Mouse (Mus musculus) intestine, embryonic 15.5 days (tissue): ENCODE measurements around the gene Foxo1. TPM values are rescaled to one million over a fixed set of nuclear protein-coding genes. Genes with fewer than 3 reads are reported as not detected.

Source experiments
- ATAC-seq: fragments of 200-750 bp; cut with Nextera tagmentation; 2 replicates; pipeline ENCODE4 v1.8.0; 2017; ENCODE audit warnings: moderate TSS enrichment, moderate library complexity
- H3K27ac ChIP-seq: fragments of 300-500 bp; sonication (generic); 2 replicates; pipeline ENCODE4 v1.5.1; 2015; ENCODE audit warnings: mild to moderate bottlenecking, inconsistent platforms
- H3K27me3 ChIP-seq: fragments of 300-500 bp; sonication (generic); replicated peaks from 2 replicates; pipeline ENCODE4 v1.6.1; 2015; ENCODE audit warnings: inconsistent platforms
- H3K36me3 ChIP-seq: fragments of 300-500 bp; sonication (generic); 2 replicates; pipeline ENCODE4 v1.6.1; 2015; ENCODE audit warnings: inconsistent platforms
- H3K4me1 ChIP-seq: fragments of 300-500 bp; sonication (generic); replicated peaks from 2 replicates; pipeline ENCODE4 v1.6.1; 2015; ENCODE audit warnings: inconsistent platforms
- H3K4me2 ChIP-seq: fragments of 300-500 bp; sonication (generic); replicated peaks from 2 replicates; pipeline ENCODE4 v1.6.1; 2015; ENCODE audit warnings: mild to moderate bottlenecking, inconsistent platforms
- H3K4me3 ChIP-seq: fragments of 300-500 bp; sonication (generic); replicated peaks from 2 replicates; pipeline ENCODE4 v1.5.1; 2015; ENCODE audit warnings: inconsistent platforms
- H3K9ac ChIP-seq: fragments of 300-500 bp; sonication (generic); 2 replicates; pipeline ENCODE4 v1.6.1; 2015; ENCODE audit warnings: inconsistent platforms
- H3K9me3 ChIP-seq: fragments of 300-500 bp; sonication (generic); 2 replicates; pipeline ENCODE4 v1.6.1; 2016; ENCODE audit warnings: inconsistent platforms
- WGBS: fragments of 180-500 bp; shearing (Covaris S2); methylation state at CpG from one replicate; pipeline ENCODE4 v1.1.7; 2015; 5-methylcytosine and 5-hydroxymethylcytosine counted together
- polyA plus RNA-seq: library from polyadenylated mRNA; unstranded; fragments of >200 nt; fragmentation: Nextera tagmentation; extraction: Ambion mirVana; gene quantifications from 2 replicates; pipeline ENCODE4 v1.2.1, GENCODE M21; 2015

Foxo1 gene
- polyA plus RNA-seq, 1 experiment from 2014 or later: 6.4 TPM

DNA sequence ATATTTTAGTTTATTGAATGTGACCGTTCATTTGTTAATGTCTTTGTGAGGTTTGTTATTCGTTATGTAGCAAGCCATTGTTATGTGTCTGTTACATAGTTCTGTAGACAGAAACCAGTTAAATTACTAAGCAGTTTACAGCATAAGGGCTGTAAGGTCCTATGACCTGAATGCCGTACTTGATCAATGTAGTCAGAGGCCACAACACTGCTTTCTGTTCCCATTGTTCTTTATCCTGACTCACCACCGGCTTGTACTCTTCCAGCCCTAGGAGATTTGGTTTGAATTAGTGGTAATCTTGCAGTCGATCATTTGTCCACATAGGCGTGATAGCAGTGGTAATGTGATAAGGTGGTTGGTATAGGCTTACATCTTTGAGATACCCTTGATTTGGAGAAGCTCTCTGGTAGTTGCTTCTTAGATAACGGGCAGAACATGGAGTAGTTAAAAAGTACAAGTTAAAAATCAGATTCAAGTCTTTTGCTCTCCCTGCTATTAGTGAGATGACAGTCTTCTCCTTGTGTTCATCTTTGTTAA, 28.2 kb downstream of the Foxo1 start:
- Histone ChIP-seq H3K4me1 (peaks cover 29% of the 10 kb centered on the region; the same call in 1 of the 2 replicates), H3K9ac (no peak overlapping the region), H3K9me3 (no peaks in the 10 kb centered on the region), H3K27me3 (no peaks in the 10 kb centered on the region), H3K27ac (no peak overlapping the region), H3K4me3 (no peak overlapping the region), H3K4me2 (no peak overlapping the region), H3K36me3 (no peaks in the 10 kb centered on the region)
- no peak; the same call in 1 of the 2 replicates for ATAC-seq
- WGBS: 64% methylated on average over 7 of the region's 7 CpGs

- no peak for ATAC-seq
- H3K4me2 ChIP-seq: no peak overlapping the region
- no peak overlapping the region for H3K9ac ChIP-seq
- no peaks in the 10 kb centered on the region for H3K9me3 ChIP-seq
- H3K4me3 ChIP-seq: no peak overlapping the region
- H3K27ac ChIP-seq: no peak overlapping the region
- H3K27me3 ChIP-seq: no peaks in the 10 kb centered on the region
- H3K4me1 ChIP-seq: peaks cover 29% of the 10 kb centered on the region; the same call in 1 of the 2 replicates
- no peaks in the 10 kb centered on the region for H3K36me3 ChIP-seq
- WGBS: 67% methylated on average over 15 of the region's 15 CpGs
These were observed 29.3 kb downstream of the Foxo1 start for GRCm38 (mm10) chr3:52297291-52298018.

DNA sequence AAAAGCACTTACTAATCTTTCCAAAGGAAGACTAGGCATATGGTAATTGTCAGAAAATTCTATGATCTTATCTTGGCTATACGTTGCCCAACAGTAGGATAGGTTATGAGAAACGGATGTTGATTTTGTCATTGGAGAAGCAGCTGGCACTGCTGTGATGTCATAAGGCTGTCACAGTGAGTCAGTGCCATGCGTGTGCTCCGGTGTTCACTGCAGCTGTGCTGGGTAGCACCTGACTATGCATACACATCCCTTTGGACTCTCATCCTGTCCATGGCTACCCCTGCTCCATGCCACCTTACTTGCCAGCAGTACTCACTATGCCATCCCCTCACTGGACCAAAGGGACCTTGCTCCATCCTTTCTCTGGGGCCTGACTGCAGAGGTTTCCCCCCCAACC, 30.5 kb downstream of the Foxo1 start:
- Histone ChIP-seq H3K9ac (no peak overlapping the region), H3K4me1 (peaks cover 21% of the 10 kb centered on the region; the same call in 1 of the 2 replicates), H3K4me2 (no peak overlapping the region), H3K27ac (no peak overlapping the region), H3K9me3 (no peaks in the 10 kb centered on the region), H3K27me3 (no peaks in the 10 kb centered on the region), H3K4me3 (no peak overlapping the region), H3K36me3 (no peaks in the 10 kb centered on the region)
- no peak; the same call in 1 of the 2 replicates for ATAC-seq
- WGBS: 71% methylated on average over 4 of the region's 4 CpGs

DNA sequence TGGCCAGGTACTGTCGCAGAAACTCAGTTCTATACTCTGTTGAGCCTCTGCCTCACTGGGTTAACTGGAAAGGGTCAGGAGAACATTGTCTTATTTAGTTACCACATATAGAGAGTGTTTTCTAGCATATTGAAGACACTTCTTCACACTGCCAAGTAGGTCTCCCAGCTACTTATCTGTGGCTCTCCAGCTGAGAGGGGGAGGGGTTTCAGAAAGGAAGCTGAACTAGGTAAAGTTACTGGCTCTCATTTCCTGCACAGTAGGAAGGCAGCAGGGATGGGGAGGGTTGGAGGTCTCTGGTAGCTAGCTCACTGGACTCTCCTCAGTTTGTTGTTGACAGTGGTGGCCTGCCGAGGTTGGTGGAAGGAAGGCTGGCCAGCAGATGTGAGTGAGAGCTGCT, 31.2 kb downstream of the Foxo1 start:
- peaks cover 21% of the 10 kb centered on the region; the same call in 1 of the 2 replicates for H3K4me1 ChIP-seq
- H3K4me3 ChIP-seq: no peak overlapping the region
- 51% methylated on average over 2 of the region's 2 CpGs for WGBS
- no peak overlapping the region for H3K4me2 ChIP-seq
- H3K27me3 ChIP-seq: no peaks in the 10 kb centered on the region
- H3K36me3 ChIP-seq: no peaks in the 10 kb centered on the region
- H3K9ac ChIP-seq: no peak overlapping the region
- H3K9me3 ChIP-seq: no peaks in the 10 kb centered on the region
- ATAC-seq: no peak
- no peak overlapping the region for H3K27ac ChIP-seq

DNA sequence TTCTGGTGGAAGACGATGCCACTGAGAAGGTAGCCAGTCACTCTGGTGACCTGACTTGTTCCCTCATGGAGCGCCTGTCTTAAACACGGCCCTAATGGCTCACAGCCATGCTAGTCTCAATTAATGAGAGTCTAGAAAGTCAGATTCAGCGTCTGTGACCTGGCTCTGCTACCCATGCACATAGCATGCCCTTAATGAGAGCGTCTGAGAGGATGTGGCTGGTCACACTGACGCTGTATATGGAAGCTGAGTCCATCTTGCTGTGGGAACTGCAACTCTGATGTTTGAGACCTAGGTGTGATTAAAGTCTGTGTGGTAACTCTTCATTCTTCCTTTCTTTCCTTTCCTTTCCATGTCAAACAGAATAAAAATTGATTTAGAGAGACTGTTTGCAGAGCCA, 32.4 kb downstream of the Foxo1 start:
- ATAC-seq: no peak
- H3K27me3 ChIP-seq: no peaks in the 10 kb centered on the region
- H3K4me3 ChIP-seq: no peak overlapping the region
- H3K4me2 ChIP-seq: no peak overlapping the region
- no peaks in the 10 kb centered on the region for H3K36me3 ChIP-seq
- H3K4me1 ChIP-seq: peaks cover 21% of the 10 kb centered on the region; the same call in 1 of the 2 replicates
- no peaks in the 10 kb centered on the region for H3K9me3 ChIP-seq
- no peak overlapping the region for H3K9ac ChIP-seq
- H3K27ac ChIP-seq: no peak overlapping the region
- 69% methylated on average over 6 of the region's 6 CpGs for WGBS

GRCm38 (mm10) chr3:52303301-52303700, 35.2 kb downstream of the Foxo1 start:
- ATAC-seq: no peak

GRCm38 (mm10) chr3:52308586-52309321, 40.6 kb downstream of the Foxo1 start:
- Histone ChIP-seq H3K4me2 (no peak overlapping the region), H3K4me1 (0 out of 2 replicates have a peak, but pooled peaks cover 2% of the 10 kb centered on the region), H3K4me3 (no peak overlapping the region), H3K27me3 (no peaks in the 10 kb centered on the region), H3K27ac (no peak overlapping the region), H3K36me3 (no peaks in the 10 kb centered on the region), H3K9me3 (no peaks in the 10 kb centered on the region), H3K9ac (no peak overlapping the region)
- ATAC-seq: no peak
- 49% methylated on average over 5 of the region's 5 CpGs for WGBS

More at GRCm38 (mm10) chr3:52303301-52303700, 35.2 kb downstream of the Foxo1 start:
- H3K4me2 ChIP-seq: no peak overlapping the region
- no peaks in the 10 kb centered on the region for H3K36me3 ChIP-seq
- H3K4me1 ChIP-seq: peaks cover 12% of the 10 kb centered on the region; the same call in 1 of the 2 replicates
- H3K27me3 ChIP-seq: no peaks in the 10 kb centered on the region
- no peak overlapping the region for H3K27ac ChIP-seq
- H3K9ac ChIP-seq: no peak overlapping the region
- no peaks in the 10 kb centered on the region for H3K9me3 ChIP-seq
- WGBS: 78% methylated on average over 5 of the region's 5 CpGs
- no peak overlapping the region for H3K4me3 ChIP-seq

GRCm38 (mm10) chr3:52320516-52321270, 52.6 kb downstream of the Foxo1 start:
- H3K4me1 ChIP-seq: peaks cover 9% of the 10 kb centered on the region
- 82% methylated on average over 12 of the region's 12 CpGs for WGBS
- H3K4me3 ChIP-seq: no peak overlapping the region
- no peak overlapping the region for H3K9ac ChIP-seq
- no peaks in the 10 kb centered on the region for H3K27me3 ChIP-seq
- no peak overlapping the region for H3K27ac ChIP-seq
- H3K4me2 ChIP-seq: no peak overlapping the region
- H3K9me3 ChIP-seq: no peaks in the 10 kb centered on the region
- ATAC-seq: no peak
- no peaks in the 10 kb centered on the region for H3K36me3 ChIP-seq

DNA sequence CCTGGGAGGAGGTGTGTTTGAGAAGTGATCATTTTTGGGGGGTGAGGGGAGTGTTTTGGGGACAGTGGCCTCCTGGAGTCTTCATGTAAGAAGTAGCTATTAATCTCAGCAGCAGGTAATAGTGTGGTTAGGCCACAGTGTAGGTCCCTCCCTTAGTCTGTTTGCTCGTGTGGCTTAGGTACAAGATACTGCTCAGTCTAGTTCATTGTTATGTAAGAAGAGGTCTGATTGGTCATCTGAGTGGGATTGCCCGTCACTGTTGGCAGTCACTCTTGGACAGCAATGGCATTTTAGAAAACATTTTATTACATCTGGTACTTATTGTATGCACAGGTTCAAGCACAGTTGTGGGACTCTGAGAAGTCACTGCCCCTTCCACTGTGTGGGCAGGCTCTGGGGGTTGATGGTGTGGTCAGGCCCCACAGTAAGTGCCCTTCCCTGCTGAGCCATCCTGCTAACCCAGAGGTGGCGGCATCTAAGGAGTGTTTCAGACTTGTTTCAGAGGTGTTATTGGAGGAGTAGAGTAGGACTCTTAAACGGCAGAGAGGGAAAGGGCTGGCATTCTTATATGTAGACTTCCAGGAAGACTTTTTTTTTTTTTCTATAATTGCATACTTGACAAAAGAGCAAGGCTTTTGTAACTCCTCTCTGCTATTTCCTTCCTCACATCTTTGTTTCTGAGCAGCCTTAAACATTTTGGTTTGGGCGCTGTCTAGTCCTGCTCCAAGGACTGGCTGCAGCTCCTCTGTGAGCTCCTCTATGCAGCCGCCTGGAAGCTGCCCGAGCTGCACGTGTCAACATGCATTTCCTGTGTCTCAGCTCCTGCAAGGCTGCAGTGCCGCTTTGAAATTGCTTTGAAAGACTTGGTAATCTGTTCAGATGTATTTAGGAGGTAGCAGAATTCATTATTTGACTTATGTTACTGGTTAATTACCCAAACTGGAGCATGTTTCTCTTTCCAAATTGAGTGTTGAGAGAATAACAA, 54.6 kb downstream of the Foxo1 start:
- ATAC-seq: 0 out of 2 replicates have a peak, but pooled peaks have one; percentile 31
- peaks cover 9% of the 10 kb centered on the region for H3K4me1 ChIP-seq
- no peak overlapping the region for H3K4me3 ChIP-seq
- no peak overlapping the region for H3K27ac ChIP-seq
- no peaks in the 10 kb centered on the region for H3K9me3 ChIP-seq
- no peaks in the 10 kb centered on the region for H3K36me3 ChIP-seq
- H3K4me2 ChIP-seq: no peak overlapping the region
- no peak overlapping the region for H3K9ac ChIP-seq
- WGBS: 29% methylated on average over 9 of the region's 9 CpGs
- no peaks in the 10 kb centered on the region for H3K27me3 ChIP-seq

GRCm38 (mm10) chr3:52325006-52325405, 56.9 kb downstream of the Foxo1 start:
- WGBS: 94% methylated on average over 5 of the region's 5 CpGs
- H3K9me3 ChIP-seq: no peaks in the 10 kb centered on the region

DNA sequence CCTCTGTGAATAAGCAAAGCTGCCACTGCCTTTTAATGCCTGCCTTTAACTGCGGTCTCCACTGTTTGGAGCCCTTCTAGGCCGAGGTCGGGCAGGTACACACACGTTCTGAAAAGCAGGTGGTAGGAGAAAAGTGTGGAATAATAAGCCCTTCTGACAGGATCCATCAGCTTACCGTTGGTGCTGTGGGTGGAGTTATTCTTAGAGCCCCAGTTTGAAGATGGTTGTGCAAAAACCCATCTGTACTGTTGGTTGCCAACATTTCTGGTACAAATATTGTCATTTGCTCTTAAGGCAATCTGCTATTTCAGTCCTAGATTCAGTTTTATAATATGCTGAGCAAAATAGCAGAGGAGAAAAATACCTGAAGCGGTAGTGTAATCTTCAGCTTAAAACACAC, 58.6 kb downstream of the Foxo1 start:
- Histone ChIP-seq H3K9me3 (no peaks in the 10 kb centered on the region), H3K9ac (no peak overlapping the region), H3K4me3 (no peak overlapping the region), H3K4me2 (no peak overlapping the region), H3K27ac (no peak overlapping the region), H3K4me1 (peaks cover 9% of the 10 kb centered on the region), H3K27me3 (no peaks in the 10 kb centered on the region), H3K36me3 (no peaks in the 10 kb centered on the region)
- WGBS: 80% methylated on average over 6 of the region's 6 CpGs
- ATAC-seq: no peak

More at GRCm38 (mm10) chr3:52325006-52325405, 56.9 kb downstream of the Foxo1 start:
- H3K27me3 ChIP-seq: no peaks in the 10 kb centered on the region
- H3K4me2 ChIP-seq: no peak overlapping the region
- H3K9ac ChIP-seq: no peak overlapping the region
- no peak overlapping the region for H3K27ac ChIP-seq
- ATAC-seq: no peak
- H3K36me3 ChIP-seq: no peaks in the 10 kb centered on the region
- no peak overlapping the region for H3K4me3 ChIP-seq
- H3K4me1 ChIP-seq: peaks cover 9% of the 10 kb centered on the region
